Mouse (Mus musculus): ENCODE measurements at regions not wholly inside any gene's neighbourhood (a gene's known extent, or its start where the extent isn't known, plus 50 kb on each side); places are given as distances from the start of the nearest gene placed in this dataset.

- TF ChIP-seq CTCF (IDR thresholded peaks at IDR 0.05; ENCODE audit: borderline replicate concordance, insufficient read depth, low read length), result no peak
- no peak for TF ChIP-seq POLR2A (IDR thresholded peaks at IDR 0.05; ENCODE audit: low read depth, low read length)
These were observed 289.4 kb downstream of the Sorl1 start for GRCm38 (mm10) chr9:41834487-41835404.
